Mouse (Mus musculus): ENCODE measurements at regions not wholly inside any gene's neighbourhood (a gene's known extent, or its start where the extent isn't known, plus 50 kb on each side); places are given as distances from the start of the nearest gene placed in this dataset.

DNA sequence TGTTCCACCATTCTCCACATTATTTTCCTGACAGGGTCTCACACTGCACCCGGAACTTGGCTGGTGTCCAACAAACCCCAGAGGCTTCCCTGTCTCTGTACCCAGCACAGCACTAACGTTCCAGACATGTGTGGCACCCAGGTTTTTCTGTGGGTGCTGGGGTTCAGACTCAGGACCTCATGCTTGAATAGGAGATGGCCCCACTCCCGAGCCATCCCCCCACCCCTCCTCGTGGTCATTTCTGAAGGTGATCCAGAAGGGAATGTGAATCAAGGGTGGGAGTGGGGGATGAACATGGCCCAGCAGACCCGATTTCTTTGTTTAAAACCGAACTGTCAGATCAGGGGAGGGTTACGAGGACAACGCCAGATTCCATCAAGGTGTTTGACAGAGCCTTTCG lies 245.6 kb downstream of the Tbc1d1 start:
- intact Hi-C loops (cut with DNase I), result no loop called here

DNA sequence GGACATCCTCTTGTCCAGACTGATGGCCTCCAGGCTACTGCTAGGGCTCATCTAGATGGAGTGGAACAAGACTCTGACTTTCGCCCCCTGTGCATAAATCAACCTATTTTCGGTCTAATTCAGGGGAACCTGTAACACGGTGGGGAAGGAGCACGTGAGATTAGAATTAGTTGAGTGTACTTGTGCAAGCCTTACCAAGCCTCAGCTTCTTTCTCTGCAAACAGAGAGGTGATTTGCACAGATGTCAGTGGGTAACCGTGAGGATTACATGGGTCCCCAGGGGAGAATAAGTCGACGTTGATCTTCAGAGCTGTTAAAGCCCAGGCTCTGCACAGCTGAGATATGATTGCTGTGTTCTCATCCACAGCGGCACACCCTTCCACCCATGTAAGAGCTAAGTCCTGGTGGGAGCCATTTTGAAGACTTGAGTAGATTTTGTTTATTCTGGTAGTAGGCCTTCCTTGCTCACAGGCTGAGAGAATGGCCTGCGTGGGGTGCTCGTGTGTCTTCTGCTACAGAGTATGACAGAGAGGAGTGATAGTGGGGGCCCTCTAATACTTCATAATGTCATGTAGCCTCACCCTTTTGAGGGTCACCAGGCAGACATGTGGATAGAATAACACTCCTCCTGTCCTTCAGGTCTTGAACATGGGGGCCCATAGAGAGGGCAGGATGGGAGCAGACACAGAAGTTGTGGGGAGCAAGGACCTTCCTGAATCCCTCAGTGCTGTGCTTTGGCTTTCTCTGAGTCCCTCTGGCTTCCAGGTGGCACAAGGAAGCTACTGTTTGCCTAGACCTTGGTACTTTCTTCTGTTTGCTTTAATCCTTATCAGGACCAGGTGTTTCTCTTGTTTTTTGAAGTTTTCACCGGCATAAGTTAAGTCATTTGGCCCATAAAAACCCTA lies 247.2 kb downstream of the Tbc1d1 start:
- intact Hi-C loops (cut with DNase I), result no loop called here
- DNase-seq, result no peak

More for the DNA sequence above, 245.6 kb downstream of the Tbc1d1 start:
- DNase-seq, result no peak

DNA sequence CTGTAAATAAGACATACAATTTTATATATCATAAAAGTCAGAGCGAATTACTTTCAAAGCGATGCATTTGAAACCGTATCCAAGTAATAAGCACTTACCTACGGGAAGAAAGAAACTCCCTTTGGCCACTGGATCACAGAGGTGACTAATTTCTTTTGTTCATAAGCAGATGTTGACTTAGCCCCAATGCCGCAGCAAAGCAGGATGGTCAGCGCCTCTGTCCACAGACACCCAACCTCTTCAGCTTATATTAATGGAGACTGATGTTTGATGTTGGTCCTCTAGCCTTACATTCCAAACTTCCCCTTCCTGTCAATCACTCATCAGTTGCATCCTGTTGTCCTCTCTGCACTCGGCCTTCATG lies 247.9 kb downstream of the Tbc1d1 start:
- DNase-seq, result no peak
- intact Hi-C loops (cut with DNase I), result no loop called here

DNA sequence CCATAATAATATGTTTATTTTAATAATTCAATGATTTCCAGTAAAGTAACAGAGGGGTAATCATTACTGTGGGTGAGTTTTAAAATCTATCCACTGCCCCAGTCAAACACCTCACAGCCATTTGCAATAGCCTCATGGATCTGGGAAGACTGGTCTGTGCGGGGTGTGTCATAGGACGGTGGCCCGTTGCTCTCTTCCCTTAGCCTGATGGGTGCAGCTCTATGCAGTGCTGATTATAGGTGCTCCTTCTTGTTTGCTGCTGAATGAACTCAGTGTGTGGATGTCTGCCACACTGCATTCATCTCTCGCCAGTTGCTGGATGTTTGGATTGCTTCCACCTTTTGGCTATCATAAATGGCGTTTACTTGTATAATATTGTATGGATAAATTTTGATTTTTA lies 248.4 kb downstream of the Tbc1d1 start:
- intact Hi-C loops (cut with DNase I), result no loop called here
- DNase-seq, result no peak

DNA sequence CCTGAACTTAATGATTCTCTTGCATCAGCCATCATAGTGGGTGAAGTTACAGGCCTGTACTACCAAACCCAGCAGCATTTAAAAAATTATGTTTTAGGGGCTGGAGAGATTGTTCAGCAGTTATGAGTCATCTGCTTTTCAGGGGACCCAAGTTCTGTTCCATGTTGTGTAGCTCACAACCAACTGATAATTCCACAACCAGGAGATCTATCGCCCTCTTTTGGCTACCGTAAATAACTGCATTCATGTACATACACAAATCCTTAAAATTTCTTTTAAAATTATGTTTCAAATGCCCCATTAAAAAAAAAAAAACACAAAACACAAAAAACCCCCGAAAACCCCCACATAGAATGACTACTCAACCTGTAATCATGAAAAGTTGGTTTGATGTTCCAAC lies 252.8 kb downstream of the Tbc1d1 start:
- DNase-seq, result no peak

DNA sequence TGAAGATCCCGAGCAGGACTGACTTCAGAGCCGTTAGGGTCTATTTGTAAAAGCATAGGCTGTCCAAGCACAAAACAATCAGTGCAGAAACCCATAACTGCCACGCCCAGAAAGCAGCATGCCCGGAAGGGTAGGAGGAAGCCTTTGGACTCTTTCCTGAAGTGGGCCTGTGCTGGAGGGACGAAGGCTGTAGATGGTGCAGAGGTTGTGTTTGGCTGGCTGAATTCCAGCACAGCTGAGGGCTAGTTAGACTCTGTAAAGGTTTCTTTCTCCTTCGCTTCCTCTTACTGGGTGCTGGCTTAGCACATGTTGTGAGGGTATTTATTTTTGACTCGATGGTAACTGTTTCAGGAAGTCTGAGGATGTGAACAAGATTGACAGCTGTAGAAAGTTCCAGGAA lies 254.5 kb downstream of the Tbc1d1 start:
- intact Hi-C loops (cut with DNase I), result no loop called here
- peak; percentile 54 for DNase-seq

More for the DNA sequence above, 252.8 kb downstream of the Tbc1d1 start:
- intact Hi-C loops (cut with DNase I), result no loop called here

DNA sequence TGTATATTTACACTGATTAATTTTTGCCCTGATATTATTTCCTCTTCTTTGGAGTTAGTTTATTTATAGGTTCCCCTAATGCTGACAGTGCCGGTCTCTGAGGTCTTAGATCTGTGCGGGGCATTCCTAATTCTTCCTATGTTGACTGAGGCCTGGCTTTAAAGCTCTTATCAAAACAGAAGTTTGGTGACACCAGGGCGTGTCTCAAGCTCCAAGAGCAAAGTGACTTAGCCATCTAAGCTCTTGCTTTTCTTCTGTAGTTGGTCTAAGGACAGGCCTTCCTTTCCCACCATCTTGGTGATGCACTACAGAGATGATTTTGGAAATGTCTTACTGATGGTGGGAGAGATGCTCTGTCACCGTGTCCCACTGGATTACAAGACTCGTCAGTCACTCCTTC lies 258.4 kb downstream of the Tbc1d1 start:
- no peak for DNase-seq
- intact Hi-C loops (cut with DNase I), result no loop called here

DNA sequence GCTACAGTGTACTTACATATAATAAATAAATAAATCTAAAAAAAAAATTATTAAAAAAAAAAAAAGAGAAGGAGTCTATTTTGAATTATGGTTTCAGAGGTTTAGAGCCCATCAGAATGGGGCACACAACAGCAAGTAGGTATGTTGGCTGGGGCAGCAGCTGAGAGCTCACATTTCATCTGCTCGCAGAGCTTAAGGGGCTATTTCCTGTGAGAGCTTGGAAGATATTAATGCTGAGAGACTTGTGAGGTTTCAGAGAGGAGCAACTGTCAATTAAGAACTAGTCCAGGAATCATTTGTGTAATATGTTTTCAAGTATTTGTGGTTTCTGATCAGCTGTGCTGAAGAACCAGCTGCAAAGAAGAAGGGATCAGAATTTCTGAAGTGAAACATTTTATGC lies 263.3 kb downstream of the Tbc1d1 start:
- DNase-seq, result no peak
- intact Hi-C loops (cut with DNase I), result no loop called here

DNA sequence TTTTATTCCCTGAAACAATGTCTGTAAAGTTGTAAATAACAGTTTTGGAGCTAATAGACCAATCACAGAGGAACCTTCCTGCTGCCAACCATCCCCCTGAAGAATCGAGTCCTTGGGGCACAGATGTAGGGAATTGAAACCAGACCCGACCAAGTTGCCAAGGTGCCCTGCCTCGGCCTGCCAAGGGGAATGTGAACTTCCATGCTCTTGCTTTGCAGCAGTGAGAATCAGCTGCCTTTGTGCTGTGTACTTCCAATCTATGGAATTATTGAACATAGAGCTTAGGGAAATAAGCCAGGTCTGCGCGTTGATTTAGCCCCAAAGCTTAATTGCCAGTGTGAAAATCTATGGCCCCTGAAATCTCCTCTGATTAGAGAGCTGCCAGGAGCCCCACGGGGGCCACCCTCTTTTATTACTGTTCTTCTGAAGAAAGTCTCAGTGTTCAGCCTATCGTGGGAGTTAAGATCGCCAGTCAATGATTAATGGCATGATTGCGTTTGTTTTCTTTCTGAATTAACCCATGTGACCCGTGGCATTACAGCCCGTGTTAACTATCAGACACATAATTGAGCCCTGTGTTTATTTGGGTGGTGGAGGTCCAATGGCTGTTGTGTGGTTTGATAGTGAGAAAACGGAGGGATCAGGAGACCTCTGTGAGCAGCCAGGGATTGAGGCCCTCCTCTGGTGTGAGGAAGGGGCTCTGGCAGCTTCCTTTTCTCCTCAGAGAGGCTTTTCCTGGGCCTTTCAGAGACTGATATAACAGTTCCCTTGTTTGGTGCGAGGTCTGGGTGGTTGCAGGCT lies 266.9 kb downstream of the Tbc1d1 start:
- intact Hi-C loops (cut with DNase I), result no loop called here

DNA sequence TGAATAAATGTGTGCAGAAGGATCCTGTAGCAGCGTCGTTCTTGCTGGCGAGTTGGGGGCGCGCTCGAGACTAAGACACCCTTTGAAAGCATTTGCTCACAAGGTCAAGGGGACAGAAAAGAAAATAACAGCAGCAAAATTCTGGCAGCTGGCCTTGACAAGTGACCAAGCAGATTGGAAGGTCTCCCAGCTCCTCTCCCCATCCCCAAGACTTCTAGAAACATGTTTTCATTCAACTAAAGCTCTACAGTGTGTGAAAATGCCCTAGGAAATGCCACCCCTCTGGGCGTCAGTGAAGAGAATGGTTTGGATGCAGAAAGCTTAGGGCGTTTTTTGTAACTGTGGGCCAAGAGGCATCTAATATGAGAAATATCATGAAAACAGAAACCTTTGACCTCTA lies 272.7 kb downstream of the Tbc1d1 start:
- DNase-seq, result peak; percentile 43 to 51
- intact Hi-C loops (cut with DNase I), result no loop called here

More for the DNA sequence above, 266.9 kb downstream of the Tbc1d1 start:
- DNase-seq, result no peak

DNA sequence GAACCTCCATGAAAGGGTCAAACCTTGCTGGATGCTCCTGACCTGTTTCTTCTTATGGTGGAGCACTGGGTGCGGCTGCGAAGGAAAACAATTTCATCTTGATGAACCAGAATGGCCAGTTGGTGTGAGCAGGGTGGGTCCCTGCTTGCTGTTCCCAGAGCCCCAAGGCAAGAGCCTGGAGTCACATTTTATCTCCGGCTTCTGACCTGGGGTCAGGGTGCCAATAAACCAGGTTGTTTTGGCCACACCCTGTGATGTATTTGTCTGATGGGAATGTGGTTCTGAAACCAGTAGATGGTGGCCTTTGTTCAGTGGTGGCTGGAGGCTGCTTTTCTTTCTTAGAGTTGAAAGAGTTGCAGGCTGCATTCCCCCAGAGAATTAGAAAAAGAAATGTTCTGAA lies 274.4 kb downstream of the Tbc1d1 start:
- no peak for DNase-seq
- intact Hi-C loops (cut with DNase I), result no loop called here

DNA sequence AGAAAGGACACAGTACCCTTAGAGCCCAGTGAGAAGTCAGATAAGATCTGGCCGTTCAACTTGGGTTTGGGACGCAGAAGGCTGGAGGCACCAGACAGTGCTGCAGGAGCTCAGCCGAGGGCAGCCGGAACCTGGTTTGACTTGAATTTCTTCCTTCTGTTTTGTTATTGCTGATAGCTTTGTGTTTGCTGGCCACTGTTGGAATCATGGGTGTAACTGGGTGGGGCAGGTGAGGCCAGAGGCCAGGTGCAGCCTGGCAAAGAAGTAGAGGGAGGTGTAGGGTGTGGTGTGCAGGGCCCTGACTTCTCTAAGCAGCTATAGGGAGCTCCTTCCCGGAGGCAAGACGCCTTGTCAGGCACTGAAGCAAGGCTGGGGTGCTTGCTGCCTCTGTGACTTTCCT lies 275.5 kb downstream of the Tbc1d1 start:
- intact Hi-C loops (cut with DNase I), result no loop called here
- no peak for DNase-seq

DNA sequence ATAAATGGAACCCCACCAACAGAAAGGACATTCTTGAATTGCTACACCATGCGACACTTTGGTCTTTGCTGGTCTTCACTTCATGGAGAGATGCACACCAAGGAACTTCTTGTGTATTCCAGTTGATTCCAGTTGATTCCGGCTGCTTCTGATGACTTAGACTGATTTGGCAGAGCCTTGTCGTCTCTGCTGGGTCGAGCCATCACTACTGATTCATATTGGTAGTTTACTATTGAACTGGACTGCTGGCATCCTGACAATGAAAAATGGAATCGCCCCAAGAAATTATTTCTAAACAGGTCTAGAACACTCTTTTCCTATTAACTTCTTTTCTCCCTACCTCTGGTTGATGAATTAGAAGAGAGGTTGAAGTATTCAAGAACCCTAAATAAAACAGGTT lies 277.7 kb downstream of the Tbc1d1 start:
- intact Hi-C loops (cut with DNase I), result no loop called here
- no peak for DNase-seq

DNA sequence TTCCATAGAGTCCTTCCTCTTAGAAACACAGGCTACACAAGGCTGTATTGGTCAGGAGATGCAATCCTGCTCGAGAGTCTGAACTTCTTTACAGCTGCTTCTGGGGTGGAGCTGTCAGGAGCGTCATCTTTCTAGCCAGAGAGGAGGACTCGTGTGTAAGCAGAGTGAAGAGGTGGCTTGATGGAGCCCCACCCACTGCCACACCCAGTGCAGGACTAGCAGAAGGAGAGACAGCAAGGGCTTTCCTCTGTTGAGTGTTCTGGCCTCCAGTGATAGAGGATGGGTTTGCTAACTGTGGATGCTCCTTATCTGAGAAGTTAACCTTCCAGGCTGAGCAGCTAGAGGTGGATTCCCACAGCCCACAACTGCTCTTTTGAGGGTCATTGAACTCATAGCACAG lies 279.4 kb downstream of the Tbc1d1 start:
- intact Hi-C loops (cut with DNase I), result no loop called here
- DNase-seq, result no peak

DNA sequence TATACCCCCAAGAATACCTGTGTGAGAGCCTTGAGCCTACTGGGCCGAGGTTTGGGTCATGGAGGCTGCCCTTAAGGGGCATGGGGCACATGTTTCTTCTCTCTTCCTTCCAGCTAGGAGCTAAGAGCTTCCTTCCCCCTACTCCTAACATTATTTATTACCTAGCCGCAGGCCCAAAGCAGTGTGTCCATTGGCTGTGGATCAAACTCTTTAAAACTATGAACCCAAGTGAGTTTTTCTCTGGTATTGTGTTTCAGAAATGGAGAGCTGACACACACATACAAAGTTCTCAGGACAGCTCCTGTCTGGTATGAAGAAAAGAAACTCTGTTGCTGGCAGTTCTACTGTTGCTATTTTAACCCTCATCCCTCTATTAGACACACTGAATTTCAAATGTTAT lies 279.9 kb downstream of the Tbc1d1 start:
- intact Hi-C loops (cut with DNase I), result no loop called here
- DNase-seq, result no peak

DNA sequence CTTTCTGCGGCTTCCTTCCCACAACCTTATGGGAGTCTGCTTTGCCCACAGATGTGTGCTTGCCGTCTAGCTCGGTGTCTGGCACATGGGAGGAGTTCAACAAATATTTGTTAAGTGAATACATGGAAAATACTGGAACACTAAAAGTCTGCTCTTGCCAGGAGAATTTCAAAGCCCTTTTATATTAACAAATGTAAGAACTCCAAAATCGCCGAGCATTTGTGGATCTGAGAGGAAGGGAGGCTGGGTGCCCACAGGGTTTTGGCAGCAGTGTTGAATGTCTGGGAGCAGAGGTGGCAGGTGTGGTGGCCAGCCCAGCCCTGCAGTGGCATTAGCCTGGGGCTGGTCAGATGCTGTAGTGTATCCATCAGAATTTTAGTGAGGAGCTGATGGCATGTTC lies 281.6 kb downstream of the Tbc1d1 start:
- intact Hi-C loops (cut with DNase I), result no loop called here
- DNase-seq, result no peak

DNA sequence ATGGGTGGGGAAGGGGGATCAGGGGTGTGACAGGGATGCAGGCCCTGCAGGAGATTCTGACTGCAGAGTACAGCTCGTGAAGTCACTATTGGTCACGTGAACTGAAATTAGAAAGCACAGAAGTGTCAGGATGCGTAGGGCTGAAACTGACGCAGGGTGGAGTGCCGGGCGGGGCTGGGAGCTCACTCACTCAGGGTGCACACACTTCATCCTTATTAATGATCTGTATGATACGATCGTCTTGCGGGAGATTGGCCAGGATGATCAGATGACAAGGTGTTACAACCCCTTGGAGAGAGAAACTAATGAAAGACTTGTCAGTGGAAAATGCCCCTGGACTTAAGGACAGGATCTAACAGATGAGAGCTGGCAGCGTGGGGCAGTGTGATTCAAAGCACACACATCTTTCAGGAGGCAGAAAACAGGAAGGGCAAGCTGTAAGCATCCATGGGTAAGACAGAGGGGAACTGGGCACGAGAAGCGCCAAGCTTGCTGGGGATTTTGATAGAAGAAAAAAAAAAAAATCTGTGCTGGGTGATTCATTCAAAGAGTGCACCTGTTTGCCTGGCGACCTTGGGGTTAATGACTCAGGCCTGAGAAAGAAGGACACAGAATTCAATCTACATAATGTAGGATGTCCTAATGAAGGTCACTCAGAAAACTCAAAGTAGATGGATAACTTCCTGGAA lies 282.5 kb downstream of the Tbc1d1 start:
- DNase-seq, result no peak
- intact Hi-C loops (cut with DNase I), result no loop called here

DNA sequence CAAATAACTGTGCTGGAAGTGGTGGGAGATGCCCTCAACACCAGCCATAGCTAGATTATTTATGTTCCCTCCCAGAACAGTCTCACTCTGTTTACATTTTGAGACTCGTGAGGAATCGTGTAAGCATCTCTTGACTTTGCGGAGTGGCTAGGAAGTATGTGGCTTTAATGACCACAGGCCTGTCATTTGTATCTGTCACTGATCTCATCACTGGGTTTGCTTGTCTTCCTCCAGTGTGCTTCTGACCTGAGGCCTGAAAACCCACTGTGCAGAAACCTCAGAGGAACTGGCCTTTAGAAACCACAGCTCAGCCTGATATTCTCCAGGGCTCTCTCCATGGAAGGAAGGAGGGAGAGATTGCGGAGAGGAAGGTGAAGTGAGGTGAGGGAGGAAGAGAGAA lies 291.7 kb downstream of the Tbc1d1 start:
- DNase-seq, result no peak
- intact Hi-C loops (cut with DNase I), result no loop called here

DNA sequence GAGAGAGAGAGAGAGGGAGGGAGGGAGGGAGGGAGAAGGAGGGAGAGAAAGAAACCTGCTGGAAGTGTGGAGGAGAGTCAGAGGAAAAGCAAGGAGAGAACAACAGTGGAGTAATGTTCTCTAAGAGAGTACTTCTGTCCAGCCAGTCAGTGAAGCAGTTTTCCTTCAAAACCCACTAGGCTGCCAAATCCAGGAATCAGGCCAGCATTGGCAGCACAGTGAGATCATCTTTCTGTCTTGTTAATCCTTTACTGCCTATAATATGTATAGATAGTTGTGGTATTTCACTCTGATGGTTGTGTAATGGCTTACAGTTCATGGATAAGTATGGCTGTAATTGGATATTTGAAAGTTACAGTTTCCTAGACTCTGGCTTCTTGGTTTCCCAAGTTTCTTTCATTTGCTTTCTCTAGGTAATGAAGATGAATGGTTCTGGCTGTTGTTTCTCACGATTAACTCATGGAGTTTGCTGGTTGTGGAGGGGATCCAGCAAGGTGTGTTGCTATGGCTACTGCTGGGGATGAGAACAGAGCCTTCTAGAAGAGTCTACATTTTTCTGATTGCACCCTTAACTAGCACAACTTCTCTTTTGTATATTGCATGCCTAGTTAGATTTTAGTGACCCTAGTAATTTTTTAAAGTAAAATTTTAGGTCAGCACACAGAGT lies 296.7 kb downstream of the Tbc1d1 start:
- DNase-seq, result no peak

DNA sequence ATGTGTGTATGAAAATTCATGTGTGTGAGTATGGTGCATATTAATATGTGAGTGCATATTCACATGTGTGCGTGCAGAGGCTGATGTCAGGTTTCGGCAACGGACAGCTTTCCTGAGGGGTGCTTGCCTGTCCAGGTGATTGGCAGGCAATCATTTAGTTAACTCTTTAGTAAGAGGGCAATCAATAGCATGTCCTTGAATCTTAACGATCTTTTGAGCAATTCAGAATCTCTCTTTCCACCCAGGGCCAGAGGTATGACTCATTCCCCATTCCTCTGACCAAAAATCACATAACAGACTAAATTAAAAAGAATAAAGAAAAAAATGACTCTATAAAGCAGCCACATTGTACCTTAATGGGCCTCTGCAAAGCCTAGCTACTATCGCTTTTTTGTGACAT lies 303.7 kb downstream of the Tbc1d1 start:
- intact Hi-C loops (cut with DNase I), result no loop called here
- no peak for DNase-seq

More for the DNA sequence above, 296.7 kb downstream of the Tbc1d1 start:
- intact Hi-C loops (cut with DNase I), result no loop called here

DNA sequence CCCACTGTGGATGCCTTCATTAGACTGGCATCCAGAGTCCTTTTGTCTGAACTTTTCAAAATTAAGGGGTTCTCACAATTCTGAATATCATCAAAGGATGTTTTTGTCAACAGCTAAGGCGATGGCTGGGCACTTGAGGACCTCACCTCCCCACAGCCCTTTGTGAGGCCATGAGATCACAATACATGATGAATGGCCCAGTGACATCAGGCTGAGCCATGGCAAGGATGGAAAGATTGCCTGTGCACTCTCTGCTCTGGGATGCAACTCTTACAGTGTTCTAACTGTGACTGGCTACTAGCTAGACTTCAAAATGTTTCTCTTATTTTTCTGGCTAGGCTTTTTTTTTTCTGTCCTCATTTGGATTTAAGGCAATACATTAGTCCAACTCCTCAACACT lies 304.8 kb downstream of the Tbc1d1 start:
- no peak for DNase-seq
- intact Hi-C loops (cut with DNase I), result no loop called here
